Mouse (Mus musculus) intestine, embryonic 16.5 days (tissue): ENCODE results near the gene Vpreb3. TPM values are rescaled to one million over a fixed set of nuclear protein-coding genes. Genes with fewer than 3 reads are reported as not detected.

Experiments
- ATAC-seq: fragments of 200-750 bp; cut with Nextera tagmentation; 2 replicates; pipeline ENCODE4 v1.8.0; 2017; ENCODE audit warnings: moderate TSS enrichment, moderate library complexity
- H3K27ac ChIP-seq: fragments of 300-500 bp; sonication (generic); 2 replicates; pipeline ENCODE4 v1.5.1; 2014; ENCODE audit warnings: mild to moderate bottlenecking, low read length
- H3K27me3 ChIP-seq: fragments of 300-500 bp; sonication (generic); replicated peaks from 2 replicates; pipeline ENCODE4 v1.6.1; 2014; ENCODE audit warnings: low read length, control low read depth, mixed read lengths; ENCODE audit not compliant: control insufficient read depth, insufficient read depth
- H3K36me3 ChIP-seq: fragments of 300-500 bp; sonication (generic); 2 replicates; pipeline ENCODE4 v1.6.1; 2014; ENCODE audit warnings: low read length, control low read depth; ENCODE audit not compliant: control insufficient read depth, insufficient read depth
- H3K4me1 ChIP-seq: fragments of 300-500 bp; sonication (generic); 2 replicates; pipeline ENCODE4 v1.6.1; 2014; ENCODE audit warnings: low read length, control low read depth, mixed read lengths; ENCODE audit not compliant: control insufficient read depth, insufficient read depth
- H3K4me2 ChIP-seq: fragments of 300-500 bp; sonication (generic); 2 replicates; pipeline ENCODE4 v1.6.1; 2014; ENCODE audit warnings: low read depth, low read length, control low read depth
- H3K4me3 ChIP-seq: fragments of 300-500 bp; sonication (generic); 2 replicates; pipeline ENCODE4 v1.5.1; 2014; ENCODE audit warnings: mild to moderate bottlenecking, low read length
- H3K9ac ChIP-seq: fragments of 300-500 bp; sonication (generic); 2 replicates; pipeline ENCODE4 v1.6.1; 2014; ENCODE audit warnings: low read depth, low read length
- H3K9me3 ChIP-seq: fragments of 300-500 bp; sonication (generic); 2 replicates; pipeline ENCODE4 v1.6.1; 2016; ENCODE audit warnings: low read length, control low read depth; ENCODE audit not compliant: control insufficient read depth
- WGBS: fragments of 180-500 bp; shearing (Covaris S2); extraction: QIAGEN DNeasy Blood & Tissue Kit; methylation state at CpG from one replicate; pipeline ENCODE4 v1.1.7; 2014; 5-methylcytosine and 5-hydroxymethylcytosine counted together
- polyA plus RNA-seq: library from polyadenylated mRNA; unstranded; fragments of >200 nt; fragmentation: Nextera tagmentation; extraction: Ambion mirVana; gene quantifications from 2 replicates; pipeline ENCODE4 v1.2.1, GENCODE M21; 2015

Gene Vpreb3
- polyA plus RNA-seq, 1 experiment from 2014 or later = 0.68 TPM

DNA sequence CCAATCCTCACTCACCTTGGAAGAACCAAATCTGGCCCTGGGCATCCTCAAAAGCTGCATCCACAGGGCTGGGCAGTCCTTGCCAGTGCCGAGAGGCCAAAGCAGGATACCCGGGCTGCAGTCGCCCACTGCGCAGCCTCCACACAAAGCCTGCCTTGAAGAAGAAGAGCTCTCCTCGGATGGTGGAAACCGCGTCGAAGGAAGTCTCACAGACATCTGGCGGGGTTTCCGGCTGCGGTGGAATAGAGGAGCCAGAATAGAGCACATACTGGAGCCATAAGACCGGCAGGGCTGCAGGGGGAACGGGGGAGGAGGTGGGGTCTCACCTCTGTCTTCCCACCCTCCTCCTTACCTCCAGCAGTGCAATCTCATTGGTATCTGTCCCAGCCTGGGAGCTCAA is 16.5 kb upstream of the Vpreb3 start:
- Histone ChIP-seq H3K4me1 (peaks cover 22% of the 10 kb centered on the region), H3K27me3 (no peaks in the 10 kb centered on the region), H3K36me3 (no peaks in the 10 kb centered on the region), H3K4me2 (no peak overlapping the region), H3K9me3 (no peaks in the 10 kb centered on the region), H3K9ac (no peak overlapping the region), H3K27ac (no peak overlapping the region), H3K4me3 (no peak overlapping the region)
- no peak for ATAC-seq
- WGBS = 73% methylated on average over 13 of the region's 13 CpGs

DNA sequence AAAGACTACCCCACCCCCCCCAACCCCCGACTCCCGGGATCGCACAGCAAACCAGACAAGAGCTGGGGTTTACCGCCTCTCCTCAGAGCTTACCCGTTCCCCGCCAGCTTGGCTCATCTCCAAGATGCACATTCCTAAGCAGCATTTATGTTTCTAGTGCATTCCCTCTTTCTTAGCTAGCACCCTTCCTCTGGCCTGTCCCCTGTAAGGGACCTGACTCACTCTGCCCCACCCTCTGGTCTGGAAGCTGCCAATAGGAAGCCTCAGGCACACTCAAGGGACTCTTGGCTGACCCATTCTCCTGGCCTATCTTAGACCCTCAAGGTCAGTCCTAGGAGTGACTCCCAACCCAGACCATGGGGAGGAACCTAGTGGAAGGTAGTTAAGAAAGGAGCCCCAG is 12.6 kb upstream of the Vpreb3 start:
- H3K4me3 ChIP-seq = no peak overlapping the region
- 18% methylated on average over 6 of the region's 6 CpGs for WGBS
- H3K4me2 ChIP-seq = peak overlapping the region; percentile 13; the same call in 1 of the 2 replicates
- H3K9ac ChIP-seq = no peak overlapping the region
- H3K27ac ChIP-seq = no peak overlapping the region
- H3K9me3 ChIP-seq = no peaks in the 10 kb centered on the region
- H3K27me3 ChIP-seq = no peaks in the 10 kb centered on the region; the same call in 1 of the 2 replicates
- H3K4me1 ChIP-seq = peaks cover 31% of the 10 kb centered on the region
- no peak for ATAC-seq
- H3K36me3 ChIP-seq = no peaks in the 10 kb centered on the region

DNA sequence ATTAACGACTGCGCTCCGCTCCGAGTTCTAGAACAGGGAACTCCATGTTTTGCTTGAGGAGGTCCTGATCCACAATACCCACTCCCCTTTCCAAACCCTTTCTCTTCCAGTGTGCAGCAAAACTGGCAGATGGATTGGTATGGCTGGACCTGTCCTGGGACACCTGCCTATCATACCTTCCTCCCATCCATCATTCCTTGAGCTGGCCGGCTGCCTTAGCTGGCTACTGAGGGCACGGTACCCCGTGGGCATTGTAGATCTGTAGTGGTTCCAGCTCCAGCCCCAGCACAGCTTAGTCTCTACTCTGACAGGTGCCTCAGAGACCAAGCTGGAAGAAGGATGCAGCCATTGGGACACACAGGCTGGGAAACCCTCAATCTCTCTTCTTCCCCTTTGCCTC is 11.5 kb upstream of the Vpreb3 start:
- Histone ChIP-seq H3K4me3 (peak overlapping the region; percentile 67), H3K9ac (no peak overlapping the region), H3K27me3 (peaks cover 3% of the 10 kb centered on the region; the same call in 1 of the 2 replicates), H3K4me1 (peaks cover 32% of the 10 kb centered on the region), H3K9me3 (no peaks in the 10 kb centered on the region), H3K4me2 (peak overlapping the region; percentile 98; the same call in 1 of the 2 replicates), H3K27ac (no peak overlapping the region), H3K36me3 (no peaks in the 10 kb centered on the region)
- WGBS = 19% methylated on average over 7 of the region's 7 CpGs
- ATAC-seq = no peak

DNA sequence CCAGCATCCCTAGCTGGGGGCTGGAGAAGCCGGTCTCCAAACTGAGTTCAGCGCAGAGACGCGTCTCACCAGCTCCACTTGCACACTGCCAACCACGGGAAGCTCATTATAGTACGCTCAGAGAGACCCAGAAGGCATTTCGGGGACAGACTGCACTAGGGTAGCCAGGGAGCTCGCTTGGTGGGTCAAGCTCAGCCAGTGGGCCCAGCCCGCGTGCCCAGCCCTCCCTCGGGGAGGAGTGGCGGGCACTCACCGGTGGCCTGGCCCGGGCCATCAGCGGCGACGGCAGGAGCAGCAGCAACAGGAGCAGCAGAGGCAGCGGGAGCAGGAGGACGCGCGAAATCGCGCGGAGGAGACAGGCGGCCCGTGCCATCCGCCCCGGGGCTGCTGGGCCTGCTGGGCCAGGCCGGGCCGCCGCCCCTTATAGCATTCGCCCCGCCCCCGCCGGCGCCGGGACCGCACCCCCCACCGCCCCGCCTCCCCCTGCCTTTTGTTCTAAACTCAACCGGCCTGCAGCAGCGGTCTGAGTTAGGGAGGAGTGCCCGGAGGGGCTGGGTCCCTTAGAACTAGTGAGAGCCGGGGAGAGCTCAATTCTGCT is 10.7 kb upstream of the Vpreb3 start:
- peaks cover 36% of the 10 kb centered on the region for H3K4me1 ChIP-seq
- WGBS = 2% methylated on average over 26 of the region's 44 CpGs
- peak overlapping the region; percentile 98 for H3K4me2 ChIP-seq
- H3K4me3 ChIP-seq = peak overlapping the region; percentile 67
- peak; percentile 61 for ATAC-seq
- peaks cover 3% of the 10 kb centered on the region; the same call in 1 of the 2 replicates for H3K27me3 ChIP-seq
- H3K9ac ChIP-seq = peak overlapping the region; percentile 87
- no peaks in the 10 kb centered on the region for H3K36me3 ChIP-seq
- no peaks in the 10 kb centered on the region for H3K9me3 ChIP-seq
- H3K27ac ChIP-seq = no peak overlapping the region; the same call in 1 of the 2 replicates

DNA sequence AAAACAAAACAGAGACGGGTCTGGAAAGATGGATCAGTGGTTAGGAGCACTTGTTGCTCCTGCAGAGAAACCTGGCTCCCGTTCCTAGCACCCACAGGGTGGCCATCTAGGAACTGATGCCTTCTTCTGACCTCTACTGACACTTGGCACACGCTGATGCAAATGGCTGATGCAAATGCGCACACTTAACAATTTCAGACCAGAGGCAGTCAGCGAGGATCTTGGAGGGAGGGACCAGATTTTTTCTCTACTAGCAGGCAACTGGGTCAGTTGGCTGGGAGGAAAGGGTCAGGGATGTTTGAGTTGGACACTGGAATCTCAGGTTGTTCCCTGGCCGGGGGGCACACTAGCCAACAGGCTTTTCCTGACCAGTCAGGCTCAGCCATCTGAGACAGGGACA is 10.0 kb upstream of the Vpreb3 start, which contains the start of gene Chchd10:
Gene Chchd10 (plus strand): TSS at position 240 of the 400 bp plus-strand sequence.
- peak within 1 kb of the TSS; percentile 67 for H3K4me3 ChIP-seq
- H3K9me3 ChIP-seq = no peaks in the 10 kb centered on the region
- no peak within 1 kb of the TSS; the same call in 1 of the 2 replicates for H3K27ac ChIP-seq
- peak within 1 kb of the TSS; percentile 87 for H3K9ac ChIP-seq
- WGBS = 39% methylated on average over 6 of the region's 6 CpGs
- H3K4me2 ChIP-seq = peak within 1 kb of the TSS; percentile 98
- H3K27me3 ChIP-seq = peaks cover 3% of the 10 kb centered on the region; the same call in 1 of the 2 replicates
- H3K36me3 ChIP-seq = no peaks in the 10 kb centered on the region
- H3K4me1 ChIP-seq = peaks cover 36% of the 10 kb centered on the region
- no peak for ATAC-seq

DNA sequence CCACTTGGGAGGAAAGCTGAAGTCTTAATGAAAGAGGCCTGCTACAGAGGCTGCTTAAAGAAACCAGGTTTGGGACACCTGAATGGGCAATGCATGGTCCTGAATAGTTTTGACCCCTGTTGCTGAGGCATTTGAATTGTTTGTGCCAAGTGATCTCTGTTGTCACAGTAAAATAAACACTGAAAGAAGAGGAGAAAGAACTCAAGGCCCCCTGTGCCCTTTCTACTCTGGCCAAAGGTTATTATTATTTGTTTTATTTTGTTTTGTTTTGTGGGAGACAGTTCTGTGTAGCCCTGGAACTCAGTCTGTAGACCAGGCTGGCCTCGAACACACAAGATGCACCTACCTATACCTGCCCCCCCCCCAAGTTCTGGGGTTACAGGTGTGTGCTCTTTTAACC is 7.9 kb upstream of the Vpreb3 start:
- peak overlapping the region; percentile 72 for H3K4me2 ChIP-seq
- H3K9ac ChIP-seq = no peak overlapping the region
- no peak overlapping the region for H3K27ac ChIP-seq
- 64% methylated on average over 1 of the region's 1 CpGs for WGBS
- H3K27me3 ChIP-seq = peaks cover 3% of the 10 kb centered on the region; the same call in 1 of the 2 replicates
- H3K9me3 ChIP-seq = no peaks in the 10 kb centered on the region
- peaks cover 35% of the 10 kb centered on the region for H3K4me1 ChIP-seq
- no peak overlapping the region; the same call in 1 of the 2 replicates for H3K4me3 ChIP-seq
- H3K36me3 ChIP-seq = no peaks in the 10 kb centered on the region
- no peak for ATAC-seq

DNA sequence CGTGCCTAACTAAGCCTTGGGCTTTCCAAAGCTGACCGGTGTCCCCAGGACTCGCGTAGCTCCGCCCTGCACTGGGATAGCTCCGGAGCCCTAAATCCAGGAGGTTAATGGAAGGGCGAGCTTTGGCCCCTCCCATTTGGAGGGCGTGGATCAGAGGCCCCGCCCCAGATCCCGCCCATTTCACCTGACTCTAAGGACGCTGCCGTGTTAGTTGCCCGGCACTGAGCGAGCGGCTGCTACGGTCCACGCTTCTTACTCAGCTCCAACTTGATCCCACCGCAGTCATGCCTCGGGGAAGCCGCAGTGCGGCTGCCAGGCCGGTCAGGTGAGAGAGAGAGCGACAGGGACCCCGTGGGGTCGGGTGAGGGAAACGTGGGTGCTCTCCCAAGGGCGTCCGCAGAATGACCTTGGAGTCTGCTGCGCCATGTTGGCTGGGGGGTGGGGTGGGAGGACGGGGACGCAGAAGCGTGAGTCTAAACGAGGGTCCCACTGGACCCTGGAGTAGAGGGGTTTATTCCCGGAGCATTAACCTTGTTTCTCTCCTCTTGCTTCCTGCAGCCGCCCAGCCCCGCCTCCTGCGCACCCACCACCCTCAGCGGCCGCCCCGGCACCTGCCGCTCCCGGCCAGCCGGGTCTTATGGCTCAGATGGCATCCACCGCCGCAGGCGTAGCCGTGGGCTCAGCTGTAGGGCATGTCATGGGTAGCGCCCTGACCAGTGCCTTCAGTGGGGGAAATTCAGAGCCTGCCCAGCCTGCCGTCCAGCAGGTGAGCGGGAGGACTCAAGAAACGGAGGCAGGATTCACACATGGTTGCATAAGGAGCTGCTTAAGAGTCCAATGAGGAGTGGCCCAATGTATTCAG is 6.9 kb upstream of the Vpreb3 start, which contains the start of gene Mmp11:
Gene Mmp11 (minus strand): TSS at position 817 of the 862 bp plus-strand sequence.
- WGBS = 2% methylated on average over 51 of the region's 51 CpGs
- H3K9ac ChIP-seq = peak within 1 kb of the TSS; percentile 79
- peak within 1 kb of the TSS; percentile 66 for H3K27ac ChIP-seq
- H3K36me3 ChIP-seq = no peaks in the 10 kb centered on the region
- peak within 1 kb of the TSS; percentile 79 for H3K4me3 ChIP-seq
- peak; percentile 82 for ATAC-seq
- peaks cover 3% of the 10 kb centered on the region; the same call in 1 of the 2 replicates for H3K27me3 ChIP-seq
- H3K4me2 ChIP-seq = peak within 1 kb of the TSS; percentile 72
- no peaks in the 10 kb centered on the region for H3K9me3 ChIP-seq
- peaks cover 25% of the 10 kb centered on the region for H3K4me1 ChIP-seq

DNA sequence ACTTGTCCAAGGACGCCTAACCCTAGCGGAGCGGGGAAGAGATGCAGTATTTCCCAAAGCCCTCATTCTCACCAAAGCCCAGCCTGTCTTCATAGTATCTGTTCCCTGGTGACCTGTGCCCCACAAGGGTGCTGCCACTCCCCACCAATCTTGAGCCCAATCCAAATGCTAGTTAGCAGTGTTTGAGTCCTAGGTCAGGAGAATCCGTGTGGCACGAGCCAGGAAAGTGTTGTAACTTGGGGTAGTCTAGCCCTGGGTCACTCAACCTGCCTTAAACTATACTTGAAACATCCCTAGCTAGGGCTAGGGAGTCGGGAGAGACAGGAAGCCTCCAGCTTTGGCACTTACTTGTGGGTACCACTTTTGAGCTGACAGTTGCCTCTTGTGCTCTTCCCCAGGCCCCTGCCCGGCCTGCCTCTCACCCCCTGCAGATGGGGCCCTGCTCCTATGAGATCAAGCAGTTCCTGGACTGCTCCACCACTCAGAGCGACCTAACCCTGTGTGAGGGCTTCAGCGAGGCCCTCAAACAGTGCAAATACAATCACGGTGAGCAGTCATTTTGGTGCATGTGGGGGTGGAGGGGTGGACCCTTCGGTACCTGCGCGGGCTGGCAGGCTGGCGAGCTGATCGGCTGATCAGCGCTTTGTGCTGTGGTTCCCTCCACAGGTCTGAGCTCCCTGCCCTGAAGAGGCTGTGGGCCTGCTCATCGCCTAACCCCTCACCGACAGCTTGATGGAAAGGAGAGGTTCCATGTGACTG is 5.8 kb upstream of the Vpreb3 start:
- no peak overlapping the region for H3K27ac ChIP-seq
- H3K4me1 ChIP-seq = peaks cover 16% of the 10 kb centered on the region
- H3K4me3 ChIP-seq = peak overlapping the region; percentile 79
- H3K9me3 ChIP-seq = no peaks in the 10 kb centered on the region
- no peaks in the 10 kb centered on the region for H3K36me3 ChIP-seq
- H3K27me3 ChIP-seq = peaks cover 3% of the 10 kb centered on the region; the same call in 1 of the 2 replicates
- peak overlapping the region; percentile 49 for H3K9ac ChIP-seq
- ATAC-seq = no peak
- H3K4me2 ChIP-seq = peak overlapping the region; percentile 72
- 50% methylated on average over 18 of the region's 18 CpGs for WGBS
